Mouse (Mus musculus) liver, embryonic 14.5 days (tissue): ENCODE data around the gene Rasgef1b. TPM values are rescaled to one million over a fixed set of nuclear protein-coding genes. Genes with fewer than 3 reads are reported as not detected.

ENCODE experiments used
- ATAC-seq: fragments of 200-750 bp; cut with Nextera tagmentation; 2 replicates; pipeline ENCODE4 v1.8.0; 2017; ENCODE audit warnings: moderate number of reproducible peaks, mild to moderate bottlenecking, moderate library complexity; ENCODE audit not compliant: insufficient read depth
- DNase-seq, 3 experiments: peaks; one replicate each; pipeline ENCODE4 v3.0.0-alpha.2; 2012 to 2013; ENCODE audit warnings: low read depth in 3 of 3, low spot score in 3 of 3
- H3K27ac ChIP-seq: fragments of 300-500 bp; sonication (generic); 2 replicates; pipeline ENCODE4 v1.5.1; 2014; ENCODE audit warnings: moderate library complexity, mild to moderate bottlenecking, control low read depth, inconsistent platforms
- H3K27me3 ChIP-seq: fragments of 300-500 bp; sonication (generic); 2 replicates; pipeline ENCODE4 v1.6.1; 2014; ENCODE audit warnings: mild to moderate bottlenecking, low read length, moderate library complexity; ENCODE audit not compliant: control insufficient read depth, insufficient read depth
- H3K36me3 ChIP-seq: fragments of 300-500 bp; sonication (generic); replicated peaks from 2 replicates; pipeline ENCODE4 v1.6.1; 2014; ENCODE audit warnings: low read depth; ENCODE audit not compliant: control insufficient read depth, insufficient read depth
- H3K4me1 ChIP-seq, 2 experiments: fragments of 200-500 bp in 1 of 2; fragments of 300-500 bp in 1 of 2; sonication (generic) in 1 of 2; replicated peaks; 2 replicates each; pipeline ENCODE4 v1.6.1; 2012 to 2014; ENCODE audit warnings: antibody characterized with exemption in 1 of 2, inconsistent platforms in 1 of 2, low read length in 1 of 2; ENCODE audit not compliant: control insufficient read depth in 2 of 2, insufficient read depth in 2 of 2
- H3K4me2 ChIP-seq: fragments of 300-500 bp; sonication (generic); 2 replicates; pipeline ENCODE4 v1.6.1; 2014; ENCODE audit warnings: low read depth, mild to moderate bottlenecking, control low read depth, moderate library complexity
- H3K4me3 ChIP-seq, 2 experiments: fragments of 200-500 bp in 1 of 2; fragments of 300-500 bp in 1 of 2; sonication (generic) in 1 of 2; 2 replicates each; pipeline ENCODE4 v1.5.1; 2012 to 2014; ENCODE audit warnings: low read depth in 2 of 2, low read length in 2 of 2, mild to moderate bottlenecking in 2 of 2, control low read depth in 1 of 2, inconsistent platforms in 1 of 2, moderate library complexity in 1 of 2; ENCODE audit not compliant: insufficient read depth in 1 of 2
- H3K9ac ChIP-seq: fragments of 300-500 bp; sonication (generic); replicated peaks from 2 replicates; pipeline ENCODE4 v1.6.1; 2014; ENCODE audit warnings: mild to moderate bottlenecking, control low read depth, moderate library complexity
- H3K9me3 ChIP-seq: fragments of 300-500 bp; sonication (generic); 2 replicates; pipeline ENCODE4 v1.6.1; 2016; ENCODE audit warnings: low read length, mixed read lengths; ENCODE audit not compliant: control insufficient read depth
- CTCF ChIP-seq: IDR thresholded peaks from 2 replicates; pipeline ENCODE4 v1.5.1; 2016; ENCODE audit warnings: antibody characterized with exemption, low read depth, control low read depth
- EP300 ChIP-seq: IDR thresholded peaks from 2 replicates; pipeline ENCODE4 v1.6.1; 2016; ENCODE audit warnings: antibody characterized with exemption, low read depth
- WGBS: fragments of 180-500 bp; shearing (Covaris S2); extraction: QIAGEN DNeasy Blood & Tissue Kit; methylation state at CpG from one replicate; pipeline ENCODE4 v1.1.7; 2014; ENCODE audit not compliant: insufficient replicate concordance; 5-methylcytosine and 5-hydroxymethylcytosine counted together
- polyA plus RNA-seq, 2 experiments: library from polyadenylated mRNA; depleted of rRNA in 1 of 2; stranded (reverse) in 1 of 2; unstranded in 1 of 2; fragments of >200 nt; fragmentation: Nextera tagmentation in 1 of 2; extraction: Ambion mirVana in 1 of 2; gene quantifications; 2 replicates each; pipeline versions ENCODE4 v1.2.1 to v1.2.3; 2012 to 2014

Gene Rasgef1b
- polyA plus RNA-seq, 2 experiments: 2.8 to 4.2 TPM

- no peak for ATAC-seq
- no peaks in the 10 kb centered on the region for H3K9me3 ChIP-seq
- no peaks in the 10 kb centered on the region for H3K27me3 ChIP-seq
- no peaks in the 10 kb centered on the region for H3K36me3 ChIP-seq
- 67% methylated on average over 2 of the region's 2 CpGs for WGBS
- no peak for TF ChIP-seq EP300
- no peak for TF ChIP-seq CTCF
- no peak for DNase-seq
- no peak overlapping the region for H3K4me2 ChIP-seq
- H3K4me1 ChIP-seq: no peaks in the 10 kb centered on the region
- no peak overlapping the region for H3K27ac ChIP-seq
- no peak overlapping the region for H3K4me3 ChIP-seq
- H3K9ac ChIP-seq: no peak overlapping the region
Measured at GRCm38 (mm10) chr5:99711947-99712346, 16.9 kb downstream of the Rasgef1b start.

- DNase-seq (no peak), ATAC-seq (no peak)
- no peak overlapping the region for H3K4me3 ChIP-seq
- H3K9me3 ChIP-seq: no peaks in the 10 kb centered on the region
- peak; percentile 53 for TF ChIP-seq CTCF
- no peak for TF ChIP-seq EP300
- no peaks in the 10 kb centered on the region for H3K36me3 ChIP-seq
- H3K27me3 ChIP-seq: no peaks in the 10 kb centered on the region
- no peaks in the 10 kb centered on the region for H3K4me1 ChIP-seq
- no peak overlapping the region for H3K4me2 ChIP-seq
- WGBS: 28% methylated on average over 6 of the region's 6 CpGs
- H3K27ac ChIP-seq: no peak overlapping the region
- no peak overlapping the region for H3K9ac ChIP-seq
Measured at GRCm38 (mm10) chr5:99708706-99709105, 20.2 kb downstream of the Rasgef1b start.

- Histone ChIP-seq H3K27me3 (no peaks in the 10 kb centered on the region), H3K36me3 (no peaks in the 10 kb centered on the region), H3K4me3 (no peak overlapping the region), H3K9me3 (no peaks in the 10 kb centered on the region), H3K4me1 (no peaks in the 10 kb centered on the region), H3K9ac (no peak overlapping the region), H3K4me2 (no peak overlapping the region), H3K27ac (no peak overlapping the region)
- WGBS: 26% methylated on average over 6 of the region's 6 CpGs
- ATAC-seq: no peak
- no peak for TF ChIP-seq CTCF
- no peak for TF ChIP-seq EP300
- DNase-seq: no peak
Measured at GRCm38 (mm10) chr5:99707261-99707660, 21.6 kb downstream of the Rasgef1b start.

- Histone ChIP-seq H3K27ac (no peak overlapping the region), H3K9ac (no peak overlapping the region), H3K4me3 (no peak overlapping the region), H3K9me3 (no peaks in the 10 kb centered on the region), H3K4me2 (no peak overlapping the region), H3K27me3 (no peaks in the 10 kb centered on the region), H3K36me3 (no peaks in the 10 kb centered on the region), H3K4me1 (no peaks in the 10 kb centered on the region)
- TF ChIP-seq CTCF (no peak), EP300 (no peak)
- 60% methylated on average over 5 of the region's 5 CpGs for WGBS
- DNase-seq (no peak), ATAC-seq (no peak)
Measured at GRCm38 (mm10) chr5:99701811-99702210, 27.1 kb downstream of the Rasgef1b start.

- 62% methylated on average over 13 of the region's 13 CpGs for WGBS
- DNase-seq (no peak), ATAC-seq (no peak)
- Histone ChIP-seq H3K4me3 (no peak overlapping the region), H3K36me3 (no peaks in the 10 kb centered on the region), H3K27ac (no peak overlapping the region), H3K9me3 (no peaks in the 10 kb centered on the region), H3K4me1 (peaks cover 0 to 1% of the 10 kb centered on the region in 2 experiments; a peak in 1 of 4 replicates), H3K4me2 (no peak overlapping the region), H3K27me3 (no peaks in the 10 kb centered on the region), H3K9ac (no peak overlapping the region)
- TF ChIP-seq CTCF (no peak), EP300 (no peak)
Measured at GRCm38 (mm10) chr5:99694712-99695360, 34.0 kb downstream of the Rasgef1b start.
